Mouse (Mus musculus): ENCODE data around the gene Ndufa4l2. TPM values are rescaled to one million over a fixed set of nuclear protein-coding genes. Genes with fewer than 3 reads are reported as not detected.

The Ndufa4l2 gene
- 2.6 and 2.9 TPM in 2 replicates for polyA plus RNA-seq (2016; fragmentation: Nextera tagmentation; extraction: Ambion mirVana)

GRCm38 (mm10) chr10:127514764-127515163 is at the start of gene Ndufa4l2:
Gene Ndufa4l2 (plus strand): TSS chr10:127514967.
- Histone ChIP-seq H3K27ac (peak within 1 kb of the TSS; percentile 83), H3K4me3 (peak within 1 kb of the TSS; percentile 56), H3K4me1 (peaks cover 83% of the 10 kb centered on the region), H3K9me3 (peaks cover 9% of the 10 kb centered on the region; the same call in 1 of the 2 replicates), H3K27me3 (ENCODE audit: poor library complexity, severe bottlenecking) (peaks cover 100% of the 10 kb centered on the region), H3K36me3 (replicated peaks) (peaks cover 29% of the 10 kb centered on the region)
- peak; percentile 15 for DNase-seq (ENCODE audit: extremely low spot score, low spot score)
- 3% methylated on average over 6 of the region's 6 CpGs for WGBS

- Histone ChIP-seq H3K27me3 (ENCODE audit: poor library complexity, severe bottlenecking) (no peaks in the 10 kb centered on the region), H3K36me3 (replicated peaks) (peaks cover 52% of the 10 kb centered on the region), H3K27ac (no peak overlapping the region), H3K4me1 (peaks cover 9% of the 10 kb centered on the region; the same call in 1 of the 2 replicates), H3K4me3 (no peak overlapping the region), H3K9me3 (no peaks in the 10 kb centered on the region)
- DNase-seq (ENCODE audit: extremely low spot score, low spot score), result no peak
- WGBS, result 75% methylated on average over 15 of the region's 15 CpGs
Measured at GRCm38 (mm10) chr10:127471281-127471988, 43.3 kb upstream of the Ndufa4l2 start.

- Histone ChIP-seq H3K9me3 (no peaks in the 10 kb centered on the region), H3K27ac (no peak overlapping the region), H3K4me3 (no peak overlapping the region), H3K4me1 (peaks cover 9% of the 10 kb centered on the region; the same call in 1 of the 2 replicates), H3K36me3 (replicated peaks) (peaks cover 63% of the 10 kb centered on the region), H3K27me3 (ENCODE audit: poor library complexity, severe bottlenecking) (no peaks in the 10 kb centered on the region)
- WGBS, result 90% methylated on average over 9 of the region's 9 CpGs
- DNase-seq (ENCODE audit: extremely low spot score, low spot score), result no peak
Measured at GRCm38 (mm10) chr10:127472722-127473121, 42.0 kb upstream of the Ndufa4l2 start.

GRCm38 (mm10) chr10:127475175-127475574 is 39.6 kb upstream of the Ndufa4l2 start:
- no peaks in the 10 kb centered on the region for H3K9me3 ChIP-seq
- WGBS, result 95% methylated on average over 4 of the region's 4 CpGs
- no peak overlapping the region for H3K4me3 ChIP-seq
- H3K4me1 ChIP-seq, result peaks cover 9% of the 10 kb centered on the region; the same call in 1 of the 2 replicates
- peaks cover 62% of the 10 kb centered on the region for H3K36me3 ChIP-seq (replicated peaks)
- H3K27ac ChIP-seq, result no peak overlapping the region
- no peak for DNase-seq (ENCODE audit: extremely low spot score, low spot score)
- no peaks in the 10 kb centered on the region for H3K27me3 ChIP-seq (ENCODE audit: poor library complexity, severe bottlenecking)

GRCm38 (mm10) chr10:127476541-127476940 is 38.2 kb upstream of the Ndufa4l2 start:
- Histone ChIP-seq H3K36me3 (replicated peaks) (peaks cover 66% of the 10 kb centered on the region), H3K27ac (no peak overlapping the region), H3K9me3 (no peaks in the 10 kb centered on the region), H3K4me1 (peaks cover 2% of the 10 kb centered on the region; the same call in 1 of the 2 replicates), H3K27me3 (ENCODE audit: poor library complexity, severe bottlenecking) (no peaks in the 10 kb centered on the region), H3K4me3 (no peak overlapping the region)
- 87% methylated on average over 3 of the region's 3 CpGs for WGBS
- no peak for DNase-seq (ENCODE audit: extremely low spot score, low spot score)

- WGBS, result 87% methylated on average over 7 of the region's 7 CpGs
- no peak overlapping the region for H3K27ac ChIP-seq
Measured at GRCm38 (mm10) chr10:127477301-127477700, 37.5 kb upstream of the Ndufa4l2 start.

GRCm38 (mm10) chr10:127479131-127479530 is 35.6 kb upstream of the Ndufa4l2 start:
- no peak for DNase-seq (ENCODE audit: extremely low spot score, low spot score)
- peaks cover 58% of the 10 kb centered on the region for H3K36me3 ChIP-seq (replicated peaks)
- H3K9me3 ChIP-seq, result no peaks in the 10 kb centered on the region
- WGBS, result 93% methylated on average over 4 of the region's 4 CpGs
- no peak overlapping the region for H3K4me3 ChIP-seq
- H3K27me3 ChIP-seq (ENCODE audit: poor library complexity, severe bottlenecking), result no peaks in the 10 kb centered on the region
- H3K4me1 ChIP-seq, result no peaks in the 10 kb centered on the region
- no peak overlapping the region for H3K27ac ChIP-seq

More at GRCm38 (mm10) chr10:127477301-127477700, 37.5 kb upstream of the Ndufa4l2 start:
- no peaks in the 10 kb centered on the region for H3K27me3 ChIP-seq (ENCODE audit: poor library complexity, severe bottlenecking)
- H3K4me3 ChIP-seq, result no peak overlapping the region
- no peaks in the 10 kb centered on the region for H3K9me3 ChIP-seq
- DNase-seq (ENCODE audit: extremely low spot score, low spot score), result no peak
- no peaks in the 10 kb centered on the region for H3K4me1 ChIP-seq
- H3K36me3 ChIP-seq (replicated peaks), result peaks cover 64% of the 10 kb centered on the region

GRCm38 (mm10) chr10:127480833-127481813 is 33.6 kb upstream of the Ndufa4l2 start:
- Histone ChIP-seq H3K27me3 (ENCODE audit: poor library complexity, severe bottlenecking) (no peaks in the 10 kb centered on the region), H3K4me3 (no peak overlapping the region), H3K36me3 (replicated peaks) (peaks cover 59% of the 10 kb centered on the region), H3K4me1 (no peaks in the 10 kb centered on the region), H3K9me3 (no peaks in the 10 kb centered on the region), H3K27ac (no peak overlapping the region)
- 88% methylated on average over 19 of the region's 19 CpGs for WGBS
- no peak for DNase-seq (ENCODE audit: extremely low spot score, low spot score)

GRCm38 (mm10) chr10:127485235-127485634 is 29.5 kb upstream of the Ndufa4l2 start:
- no peaks in the 10 kb centered on the region for H3K9me3 ChIP-seq
- 93% methylated on average over 10 of the region's 10 CpGs for WGBS
- H3K4me1 ChIP-seq, result no peaks in the 10 kb centered on the region
- H3K27ac ChIP-seq, result no peak overlapping the region
- peaks cover 72% of the 10 kb centered on the region for H3K36me3 ChIP-seq (replicated peaks)
- H3K27me3 ChIP-seq (ENCODE audit: poor library complexity, severe bottlenecking), result no peaks in the 10 kb centered on the region
- DNase-seq (ENCODE audit: extremely low spot score, low spot score), result no peak
- H3K4me3 ChIP-seq, result no peak overlapping the region

- no peak for DNase-seq (ENCODE audit: extremely low spot score, low spot score)
- Histone ChIP-seq H3K36me3 (replicated peaks) (peaks cover 87% of the 10 kb centered on the region), H3K4me1 (peaks cover 3% of the 10 kb centered on the region; the same call in 1 of the 2 replicates), H3K4me3 (no peak overlapping the region), H3K9me3 (no peaks in the 10 kb centered on the region), H3K27ac (no peak overlapping the region), H3K27me3 (ENCODE audit: poor library complexity, severe bottlenecking) (no peaks in the 10 kb centered on the region)
- WGBS, result 94% methylated on average over 7 of the region's 7 CpGs
Measured at GRCm38 (mm10) chr10:127488856-127489255, 25.9 kb upstream of the Ndufa4l2 start.

GRCm38 (mm10) chr10:127490160-127491127 is 24.3 kb upstream of the Ndufa4l2 start:
- no peak overlapping the region for H3K27ac ChIP-seq
- H3K36me3 ChIP-seq (replicated peaks), result peaks cover 87% of the 10 kb centered on the region
- WGBS, result 85% methylated on average over 18 of the region's 18 CpGs
- no peaks in the 10 kb centered on the region for H3K27me3 ChIP-seq (ENCODE audit: poor library complexity, severe bottlenecking)
- H3K4me3 ChIP-seq, result no peak overlapping the region
- 0 out of 2 replicates have a peak, but pooled peaks cover 4% of the 10 kb centered on the region for H3K9me3 ChIP-seq
- DNase-seq (ENCODE audit: extremely low spot score, low spot score), result no peak
- H3K4me1 ChIP-seq, result peaks cover 3% of the 10 kb centered on the region; the same call in 1 of the 2 replicates

- no peak for DNase-seq (ENCODE audit: extremely low spot score, low spot score)
- Histone ChIP-seq H3K27ac (no peak overlapping the region), H3K4me3 (no peak overlapping the region), H3K27me3 (ENCODE audit: poor library complexity, severe bottlenecking) (no peaks in the 10 kb centered on the region), H3K9me3 (0 out of 2 replicates have a peak, but pooled peaks cover 4% of the 10 kb centered on the region), H3K4me1 (peaks cover 3% of the 10 kb centered on the region; the same call in 1 of the 2 replicates), H3K36me3 (replicated peaks) (peaks cover 90% of the 10 kb centered on the region)
- 75% methylated on average over 8 of the region's 8 CpGs for WGBS
Measured at GRCm38 (mm10) chr10:127491128-127491512, 23.6 kb upstream of the Ndufa4l2 start.

Data from forebrain, embryonic 10.5 days (tissue).